Mouse (Mus musculus) embryonic facial prominence, embryonic 11.5 days (tissue): ENCODE results near the gene Fbxl12. TPM values are rescaled to one million over a fixed set of nuclear protein-coding genes. Genes with fewer than 3 reads are reported as not detected.
A peak's percentile ranks its signal among the peaks of the same experiment; 100 is the strongest.

ENCODE experiments used
- ATAC-seq: fragments of 200-750 bp; cut with Nextera tagmentation; replicated peaks from 2 replicates; pipeline ENCODE4 v1.8.0; 2017; ENCODE audit warnings: low read depth; ENCODE audit not compliant: insufficient number of reproducible peaks, low FRiP score, low TSS enrichment
- DNase-seq: peaks from one replicate; pipeline ENCODE4 v3.0.0-alpha.2; 2015; ENCODE audit warnings: low spot score
- H3K27ac ChIP-seq: fragments of 300-500 bp; sonication (generic); replicated peaks from 2 replicates; pipeline ENCODE4 v1.5.1; 2014; ENCODE audit warnings: mild to moderate bottlenecking, low read depth, low read length, control low read depth
- H3K27me3 ChIP-seq: fragments of 300-500 bp; sonication (generic); 2 replicates; pipeline ENCODE4 v1.6.1; 2014; ENCODE audit warnings: mild to moderate bottlenecking, low read length, moderate library complexity, mixed read lengths; ENCODE audit not compliant: control insufficient read depth, insufficient read depth
- H3K36me3 ChIP-seq: fragments of 300-500 bp; sonication (generic); replicated peaks from 2 replicates; pipeline ENCODE4 v1.6.1; 2014; ENCODE audit warnings: low read depth, mild to moderate bottlenecking, low read length, moderate library complexity, mixed read lengths; ENCODE audit not compliant: control insufficient read depth, insufficient read depth
- H3K4me1 ChIP-seq: fragments of 300-500 bp; sonication (generic); 2 replicates; pipeline ENCODE4 v1.6.1; 2014; ENCODE audit warnings: low read length, mixed read lengths; ENCODE audit not compliant: control insufficient read depth, insufficient read depth
- H3K4me2 ChIP-seq: fragments of 300-500 bp; sonication (generic); 2 replicates; pipeline ENCODE4 v1.6.1; 2014; ENCODE audit warnings: low read depth, mild to moderate bottlenecking, control low read depth, low read length, moderate library complexity
- H3K4me3 ChIP-seq: fragments of 300-500 bp; sonication (generic); 2 replicates; pipeline ENCODE4 v1.5.1; 2014; ENCODE audit warnings: low read depth, low read length, control low read depth
- H3K9ac ChIP-seq: fragments of 300-500 bp; sonication (generic); replicated peaks from 2 replicates; pipeline ENCODE4 v1.6.1; 2014; ENCODE audit warnings: mild to moderate bottlenecking, control low read depth, low read length
- H3K9me3 ChIP-seq: fragments of 300-500 bp; sonication (generic); replicated peaks from 2 replicates; pipeline ENCODE4 v1.6.1; 2016; ENCODE audit warnings: mild to moderate bottlenecking, low read length, inconsistent platforms, mixed read lengths; ENCODE audit not compliant: control insufficient read depth
- WGBS: fragments of 180-500 bp; shearing (Covaris S2); extraction: QIAGEN DNeasy Blood & Tissue Kit; methylation state at CpG from one replicate; pipeline ENCODE4 v1.1.7; 2014; 5-methylcytosine and 5-hydroxymethylcytosine counted together
- polyA plus RNA-seq: library from polyadenylated mRNA; unstranded; fragments of >200 nt; fragmentation: Nextera tagmentation; extraction: Ambion mirVana; gene quantifications from 2 replicates; pipeline ENCODE4 v1.2.1, GENCODE M21; 2014

The Fbxl12 gene
- polyA plus RNA-seq, 1 experiment from 2014 or later, result 8.5 TPM

GRCm38 (mm10) chr9:20681546-20682388, 37.2 kb upstream of the Fbxl12 start:
- WGBS, result 41% methylated on average over 7 of the region's 7 CpGs
- Histone ChIP-seq H3K27me3 (no peaks in the 10 kb centered on the region), H3K4me3 (no peak overlapping the region), H3K9ac (no peak overlapping the region), H3K4me2 (no peak overlapping the region), H3K4me1 (no peaks in the 10 kb centered on the region), H3K27ac (no peak overlapping the region), H3K36me3 (no peaks in the 10 kb centered on the region), H3K9me3 (no peaks in the 10 kb centered on the region)
- no peak for DNase-seq
- peak; percentile 10; the same call in 1 of the 2 replicates for ATAC-seq

- ATAC-seq, result no peak
These were observed 35.9 kb upstream of the Fbxl12 start for GRCm38 (mm10) chr9:20680378-20680958.

GRCm38 (mm10) chr9:20677892-20678291, 33.3 kb upstream of the Fbxl12 start:
- WGBS, result 88% methylated on average over 12 of the region's 12 CpGs
- no peak for DNase-seq
- no peaks in the 10 kb centered on the region for H3K27me3 ChIP-seq
- ATAC-seq, result no peak
- H3K36me3 ChIP-seq, result no peaks in the 10 kb centered on the region
- no peaks in the 10 kb centered on the region for H3K4me1 ChIP-seq
- H3K9me3 ChIP-seq, result no peaks in the 10 kb centered on the region
- H3K4me2 ChIP-seq, result no peak overlapping the region
- no peak overlapping the region for H3K4me3 ChIP-seq
- no peak overlapping the region for H3K27ac ChIP-seq
- no peak overlapping the region for H3K9ac ChIP-seq

More at GRCm38 (mm10) chr9:20680378-20680958, 35.9 kb upstream of the Fbxl12 start:
- H3K9me3 ChIP-seq, result no peaks in the 10 kb centered on the region
- DNase-seq, result no peak
- no peaks in the 10 kb centered on the region for H3K36me3 ChIP-seq
- no peak overlapping the region for H3K4me3 ChIP-seq
- WGBS, result 76% methylated on average over 9 of the region's 9 CpGs
- no peak overlapping the region for H3K27ac ChIP-seq
- no peaks in the 10 kb centered on the region for H3K27me3 ChIP-seq
- H3K9ac ChIP-seq, result no peak overlapping the region
- H3K4me2 ChIP-seq, result no peak overlapping the region
- no peaks in the 10 kb centered on the region for H3K4me1 ChIP-seq

- ATAC-seq (no peak), DNase-seq (no peak)
- Histone ChIP-seq H3K4me1 (no peaks in the 10 kb centered on the region), H3K36me3 (no peaks in the 10 kb centered on the region), H3K4me2 (no peak overlapping the region), H3K27me3 (no peaks in the 10 kb centered on the region), H3K27ac (no peak overlapping the region), H3K9me3 (no peaks in the 10 kb centered on the region), H3K9ac (no peak overlapping the region), H3K4me3 (no peak overlapping the region)
- WGBS, result 83% methylated on average over 16 of the region's 16 CpGs
These were observed 27.5 kb upstream of the Fbxl12 start for GRCm38 (mm10) chr9:20672047-20672446.

- H3K4me3 ChIP-seq, result no peak overlapping the region
- whole genome bisulfite sequencing, result 92% methylated on average over 22 of the region's 22 CpGs
- no peak overlapping the region for H3K4me2 ChIP-seq
- H3K27ac ChIP-seq, result no peak overlapping the region
- no peak for DNase-seq
- no peak for ATAC-seq
- H3K36me3 ChIP-seq, result peaks cover 3% of the 10 kb centered on the region; the same call in 1 of the 2 replicates
- no peaks in the 10 kb centered on the region for H3K4me1 ChIP-seq
- no peaks in the 10 kb centered on the region for H3K9me3 ChIP-seq
- no peak overlapping the region for H3K9ac ChIP-seq
- no peaks in the 10 kb centered on the region for H3K27me3 ChIP-seq
These were observed 23.5 kb upstream of the Fbxl12 start for GRCm38 (mm10) chr9:20668065-20668464.

GRCm38 (mm10) chr9:20666510-20667034, 22.0 kb upstream of the Fbxl12 start:
- Histone ChIP-seq H3K9ac (no peak overlapping the region), H3K27me3 (no peaks in the 10 kb centered on the region), H3K4me1 (no peaks in the 10 kb centered on the region), H3K36me3 (peaks cover 6% of the 10 kb centered on the region; the same call in 1 of the 2 replicates), H3K27ac (no peak overlapping the region), H3K4me2 (no peak overlapping the region), H3K4me3 (no peak overlapping the region), H3K9me3 (no peaks in the 10 kb centered on the region)
- no peak for ATAC-seq
- 14% methylated on average over 7 of the region's 7 CpGs for WGBS
- DNase-seq, result no peak

GRCm38 (mm10) chr9:20665925-20666324, 21.4 kb upstream of the Fbxl12 start:
- Histone ChIP-seq H3K4me2 (no peak overlapping the region), H3K9ac (no peak overlapping the region), H3K4me3 (no peak overlapping the region), H3K9me3 (no peaks in the 10 kb centered on the region), H3K27me3 (no peaks in the 10 kb centered on the region), H3K27ac (no peak overlapping the region), H3K4me1 (no peaks in the 10 kb centered on the region), H3K36me3 (peaks cover 7% of the 10 kb centered on the region; the same call in 1 of the 2 replicates)
- WGBS, result 36% methylated on average over 8 of the region's 8 CpGs
- DNase-seq (no peak), ATAC-seq (no peak)
